13 mouse cellular contexts compared by ENCODE assay signal in the genomic region with DNA sequence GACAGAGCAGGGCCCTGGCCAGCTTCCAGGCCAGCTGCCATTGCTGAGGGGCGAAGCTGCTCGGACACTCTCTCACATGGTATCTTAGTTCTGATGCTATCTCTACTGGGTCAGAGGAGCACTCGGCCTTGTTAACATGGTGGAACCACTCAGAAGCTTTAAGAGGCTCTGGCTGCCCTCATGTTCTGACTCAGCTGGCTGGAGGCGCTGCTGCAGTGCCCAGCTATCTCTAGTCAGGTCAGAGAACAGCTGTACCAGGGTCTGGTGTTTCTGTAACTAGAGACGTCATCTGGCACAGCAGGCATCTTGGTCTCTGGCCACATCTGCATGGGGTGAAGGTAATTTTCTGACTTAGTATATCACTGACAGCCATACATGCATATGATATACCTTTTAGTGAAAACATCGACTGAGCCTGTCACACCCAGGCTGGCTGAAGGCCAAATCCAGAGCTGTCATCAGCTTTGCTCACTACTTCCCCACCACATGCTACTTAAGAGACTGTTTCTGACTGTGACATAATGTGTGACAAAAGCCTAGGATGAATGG.
DNase-seq lines count a peak whose midpoint lies in the region; ATAC-seq lines count a peak whose summit lies in the region.
"Had no signal": no experiment of that assay in that cellular context is flagged by ENCODE, and none has a peak within 500 bp of the region (broad histone marks: within the 10 kb centered on the region; RNA-seq: fewer than 3 reads in every experiment).

No protein-coding gene starts in this region.

- no peaks in the 10 kb centered on the region for H3K27me3 ChIP-seq in forebrain, embryonic 15.5 days
- no peaks in the 10 kb centered on the region for H3K27me3 ChIP-seq in forebrain, embryonic 11.5 days (ENCODE audit: control insufficient read depth, insufficient read depth, low read length)
- H3K27me3 ChIP-seq in heart, embryonic 15.5 days = no peaks in the 10 kb centered on the region
- H3K27me3 ChIP-seq: neural tube, embryonic 12.5 days had no signal

- H3K9ac ChIP-seq in forebrain, embryonic 15.5 days (replicated peaks) = no peak overlapping the region
- no peak overlapping the region for H3K9ac ChIP-seq in forebrain, embryonic 11.5 days (ENCODE audit: low read length)
- H3K9ac ChIP-seq in heart, embryonic 15.5 days = no peak overlapping the region
- H3K9ac ChIP-seq: neural tube, embryonic 12.5 days had no signal

- H3K4me1 ChIP-seq in forebrain, embryonic 15.5 days = 0 out of 2 replicates have a peak, but pooled peaks cover 2% of the 10 kb centered on the region
- no peaks in the 10 kb centered on the region for H3K4me1 ChIP-seq in forebrain, embryonic 11.5 days (replicated peaks; ENCODE audit: control insufficient read depth, insufficient read depth, low read length)
- peaks cover 9% of the 10 kb centered on the region; the same call in 1 of the 2 replicates for H3K4me1 ChIP-seq in heart, embryonic 15.5 days (replicated peaks)
- H3K4me1 ChIP-seq: forebrain, embryonic 10.5 days; neural tube, embryonic 12.5 days had no signal

- no peak overlapping the region for H3K4me2 ChIP-seq in forebrain, embryonic 15.5 days (replicated peaks)
- no peak overlapping the region for H3K4me2 ChIP-seq in forebrain, embryonic 11.5 days (ENCODE audit: low read depth, low read length, severe bottlenecking)
- H3K4me2 ChIP-seq in heart, embryonic 15.5 days = no peak overlapping the region
- H3K4me2 ChIP-seq: neural tube, embryonic 12.5 days had no signal

- 74% methylated on average over 6 of the region's 6 CpGs for WGBS in forebrain, embryonic 15.5 days
- 85% methylated on average over 6 of the region's 6 CpGs for WGBS in forebrain, embryonic 11.5 days
- 27% methylated on average over 6 of the region's 6 CpGs for WGBS in heart, embryonic 15.5 days

- H3K4me3 ChIP-seq in forebrain, embryonic 15.5 days = no peak overlapping the region
- H3K4me3 ChIP-seq in forebrain, embryonic 11.5 days (ENCODE audit: low read depth, low read length) = no peak overlapping the region
- H3K4me3 ChIP-seq in heart, embryonic 15.5 days = no peak overlapping the region
- H3K4me3 ChIP-seq: forebrain, embryonic 10.5 days; neural tube, embryonic 12.5 days had no signal

- intact Hi-C loops in left cerebral cortex, postnatal 10 days (cut with DNase I) = no loop called here
- intact Hi-C loops in left cerebral cortex, postnatal 36 days (cut with DNase I) = no loop called here

- 0 out of 2 replicates have a peak, but pooled peaks have one; percentile 16 for ATAC-seq in forebrain, embryonic 15.5 days (replicated peaks)
- no peak for ATAC-seq in forebrain, embryonic 11.5 days (replicated peaks; ENCODE audit: low FRiP score)
- ATAC-seq in heart, embryonic 15.5 days (replicated peaks; ENCODE audit: insufficient number of reproducible peaks, insufficient read depth, low FRiP score, low read depth) = peak; percentile 90

- H3K9me3 ChIP-seq in forebrain, embryonic 15.5 days = no peaks in the 10 kb centered on the region
- no peaks in the 10 kb centered on the region for H3K9me3 ChIP-seq in forebrain, embryonic 11.5 days (ENCODE audit: control insufficient read depth, low read length)
- H3K9me3 ChIP-seq in heart, embryonic 15.5 days (replicated peaks) = no peaks in the 10 kb centered on the region; the same call in 1 of the 2 replicates
- H3K9me3 ChIP-seq: forebrain, embryonic 10.5 days had no signal

- H3K27ac ChIP-seq in forebrain, embryonic 15.5 days (replicated peaks) = no peak overlapping the region
- H3K27ac ChIP-seq in forebrain, embryonic 11.5 days (ENCODE audit: low read depth, low read length) = no peak overlapping the region
- H3K27ac ChIP-seq in heart, embryonic 15.5 days = peak overlapping the region; percentile 68
- H3K27ac ChIP-seq: forebrain, embryonic 10.5 days; neural tube, embryonic 12.5 days had no signal

- no peak for DNase-seq in forebrain, embryonic 11.5 days (ENCODE audit: low spot score)
- DNase-seq in 3134 (ENCODE audit: extremely low read depth, insufficient read length, low spot score) (peak; percentile 61), NIH3T3 (ENCODE audit: low read depth) (peak; percentile 58)
- DNase-seq in left cerebral cortex, postnatal 10 days (ENCODE audit: extremely low spot score in 1 of 2, low spot score in 2 of 2) = no peak
- no peak for DNase-seq in left cerebral cortex, postnatal 36 days (ENCODE audit: low spot score in 2 of 2)
- no peak for DNase-seq in layer of hippocampus, postnatal 25 days (ENCODE audit: extremely low spot score in 1 of 2, low spot score in 1 of 2)
- DNase-seq: kidney, adult 18-20 months; lung, postnatal 14 days; thymus, adult 2 months had no signal

- peaks cover 67% of the 10 kb centered on the region for H3K36me3 ChIP-seq in forebrain, embryonic 15.5 days
- H3K36me3 ChIP-seq in forebrain, embryonic 11.5 days (ENCODE audit: control insufficient read depth, insufficient read depth, low read length) = no peaks in the 10 kb centered on the region; the same call in 1 of the 2 replicates
- peaks cover 52% of the 10 kb centered on the region for H3K36me3 ChIP-seq in heart, embryonic 15.5 days

Comparison
In these comparisons a context has a peak if more than half of its experiments do, and no peak if none do; other contexts are left out.
1. DNase-seq: peak in 3134 (single experiment) and NIH3T3 (single experiment); none in forebrain, embryonic 11.5 days (single experiment), left cerebral cortex, postnatal 10 days (0 of 2), left cerebral cortex, postnatal 36 days (0 of 2) and layer of hippocampus, postnatal 25 days (0 of 2).